Mouse (Mus musculus): ENCODE results near the gene Dcaf5.

DNA sequence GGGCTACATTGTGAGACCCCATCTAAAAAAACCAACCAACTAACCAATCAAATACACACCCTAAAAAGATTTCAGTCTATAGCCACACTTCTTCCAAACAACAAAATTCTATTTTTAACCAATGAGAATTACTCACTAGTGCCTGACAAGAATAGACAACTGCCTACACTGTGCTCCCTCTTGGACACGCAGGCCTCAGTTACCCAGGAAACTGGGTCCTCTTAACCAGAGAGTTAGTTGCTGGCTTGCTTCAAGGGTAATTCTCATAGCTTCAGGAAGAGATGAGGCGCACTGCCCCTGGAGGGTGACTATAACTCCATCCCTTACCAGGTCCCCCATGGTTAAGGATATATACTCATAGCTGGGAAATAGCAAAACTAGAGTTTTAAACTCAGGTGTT is 95.5 kb downstream of the Dcaf5 start:
- TF ChIP-seq CTCF (IDR thresholded peaks at IDR 0.05; ENCODE audit: low read depth) (no peak), EP300 (optimal IDR thresholded peaks at IDR 0.05) (no peak)

Data from stomach, postnatal 0 days (tissue).